Mouse (Mus musculus) hindbrain, embryonic 15.5 days (tissue): Measurements from ENCODE around the gene Rbbp5. TPM values are rescaled to one million over a fixed set of nuclear protein-coding genes. Genes with fewer than 3 reads are reported as not detected.
A peak's percentile ranks its signal among the peaks of the same experiment; 100 is the strongest.

ENCODE experiments used
- ATAC-seq: fragments of 200-750 bp; cut with Nextera tagmentation; 2 replicates; pipeline ENCODE4 v1.8.0; 2017; ENCODE audit warnings: low read depth, moderate number of reproducible peaks, moderate TSS enrichment; ENCODE audit not compliant: low FRiP score
- H3K27ac ChIP-seq: fragments of 300-500 bp; sonication (generic); replicated peaks from 2 replicates; pipeline ENCODE4 v1.5.1; 2015; ENCODE audit warnings: mild to moderate bottlenecking, inconsistent platforms
- H3K27me3 ChIP-seq: fragments of 300-500 bp; sonication (generic); 2 replicates; pipeline ENCODE4 v1.6.1; 2015; ENCODE audit warnings: control low read depth, inconsistent platforms
- H3K36me3 ChIP-seq: fragments of 300-500 bp; sonication (generic); 2 replicates; pipeline ENCODE4 v1.6.1; 2015; ENCODE audit warnings: control low read depth, inconsistent platforms
- H3K4me1 ChIP-seq: fragments of 300-500 bp; sonication (generic); replicated peaks from 2 replicates; pipeline ENCODE4 v1.6.1; 2015; ENCODE audit warnings: control low read depth, inconsistent platforms
- H3K4me2 ChIP-seq: fragments of 300-500 bp; sonication (generic); 2 replicates; pipeline ENCODE4 v1.6.1; 2015; ENCODE audit warnings: moderate library complexity, mild to moderate bottlenecking, inconsistent platforms
- H3K4me3 ChIP-seq: fragments of 300-500 bp; sonication (generic); 2 replicates; pipeline ENCODE4 v1.5.1; 2015; ENCODE audit warnings: mild to moderate bottlenecking, inconsistent platforms
- H3K9ac ChIP-seq: fragments of 300-500 bp; sonication (generic); 2 replicates; pipeline ENCODE4 v1.6.1; 2015; ENCODE audit warnings: inconsistent platforms
- H3K9me3 ChIP-seq: fragments of 300-500 bp; sonication (generic); 2 replicates; pipeline ENCODE4 v1.6.1; 2016; ENCODE audit warnings: control low read depth, inconsistent platforms
- WGBS: fragments of 180-500 bp; shearing (Covaris S2); methylation state at CpG from one replicate; pipeline ENCODE4 v1.1.7; 2015; 5-methylcytosine and 5-hydroxymethylcytosine counted together
- polyA plus RNA-seq: library from polyadenylated mRNA; unstranded; fragments of >200 nt; fragmentation: Nextera tagmentation; extraction: Ambion mirVana; gene quantifications from 2 replicates; pipeline ENCODE4 v1.2.1, GENCODE M21; 2015

Gene Rbbp5
- polyA plus RNA-seq, 1 experiment from 2014 or later = 43.8 TPM

DNA sequence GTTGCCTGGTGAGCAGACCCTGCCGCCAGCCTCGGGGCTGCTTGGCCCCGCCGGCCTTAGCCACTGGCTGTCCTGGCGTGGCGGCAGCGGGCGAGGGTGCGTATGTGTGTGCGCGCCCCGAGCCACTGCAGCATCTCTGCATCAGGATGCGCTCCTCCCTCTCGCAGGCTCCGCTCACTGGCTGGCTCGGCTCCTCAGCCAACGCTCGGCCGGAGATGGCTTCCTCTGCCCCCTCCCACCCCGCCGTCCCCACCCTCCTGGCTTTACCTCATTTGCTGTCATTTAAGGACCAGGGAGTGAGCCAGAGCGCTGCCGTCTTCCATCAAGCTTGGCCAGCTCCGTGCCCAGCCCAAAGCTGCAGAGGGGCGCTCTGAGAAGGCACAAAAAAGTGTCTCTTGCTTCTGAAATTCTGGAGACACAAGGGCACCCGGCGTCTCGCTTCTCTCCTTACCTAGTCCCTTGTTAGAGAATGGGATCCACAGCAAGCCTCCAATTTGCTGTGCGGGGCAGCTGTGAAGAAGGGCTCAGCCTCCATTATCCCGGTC is 65.7 kb downstream of the Rbbp5 start, which contains the start of gene Cntn2:
TSS of gene Cntn2 (minus strand) at position 495 of the 545 bp plus-strand sequence.
- H3K9ac ChIP-seq = peak within 1 kb of the TSS; percentile 61
- no peaks in the 10 kb centered on the region for H3K27me3 ChIP-seq
- H3K4me3 ChIP-seq = peak within 1 kb of the TSS; percentile 51
- peaks cover 41% of the 10 kb centered on the region for H3K4me1 ChIP-seq
- WGBS = under 1% methylated on average over 30 of the region's 30 CpGs
- H3K27ac ChIP-seq = peak within 1 kb of the TSS; percentile 86
- H3K9me3 ChIP-seq = no peaks in the 10 kb centered on the region
- H3K4me2 ChIP-seq = peak within 1 kb of the TSS; percentile 77
- H3K36me3 ChIP-seq = no peaks in the 10 kb centered on the region
- ATAC-seq = peak; percentile 91

DNA sequence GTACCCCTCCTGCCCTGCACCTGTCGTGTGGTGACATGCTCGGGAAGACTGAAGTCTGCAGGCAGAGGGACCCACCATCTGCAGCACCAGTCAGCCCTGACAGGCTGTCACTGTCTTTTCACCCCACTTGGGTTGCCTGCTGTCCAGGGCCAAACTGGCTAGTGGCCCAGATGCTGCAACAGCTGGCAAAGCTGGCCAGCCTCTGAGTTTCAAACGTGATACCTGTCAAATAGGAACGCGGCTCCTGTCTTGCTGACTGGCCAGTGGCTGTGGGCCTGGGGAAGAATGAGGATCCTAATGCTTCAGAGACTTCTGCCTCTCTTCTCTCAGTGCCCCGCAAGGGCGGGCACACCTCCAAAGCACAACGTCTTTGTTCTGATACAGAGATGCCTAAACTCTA is 66.6 kb downstream of the Rbbp5 start:
- no peak for ATAC-seq
- Histone ChIP-seq H3K36me3 (no peaks in the 10 kb centered on the region), H3K9ac (no peak overlapping the region), H3K9me3 (no peaks in the 10 kb centered on the region), H3K4me3 (no peak overlapping the region), H3K4me1 (peaks cover 41% of the 10 kb centered on the region), H3K4me2 (peak overlapping the region; percentile 77; the same call in 1 of the 2 replicates), H3K27ac (peak overlapping the region; percentile 86; the same call in 1 of the 2 replicates), H3K27me3 (no peaks in the 10 kb centered on the region)
- WGBS = 51% methylated on average over 8 of the region's 8 CpGs

Other genes with a start within 250 kb of the Rbbp5 start
- gene Gm10188, start 247.6 kb upstream of the Rbbp5 start, polyA plus RNA-seq = 0.25 and 0.68 TPM in 2 replicates
- 8.7 and 9.5 TPM in 2 replicates for gene Klhdc8a, start 178.7 kb upstream of the Rbbp5 start, polyA plus RNA-seq
- gene Nuak2, start 161.2 kb upstream of the Rbbp5 start, polyA plus RNA-seq = 12.9 and 24.2 TPM in 2 replicates
- gene Tmcc2, start 86.1 kb upstream of the Rbbp5 start, polyA plus RNA-seq = 38.1 and 41.4 TPM in 2 replicates
- 8.6 and 9.9 TPM in 2 replicates for gene Dstyk, start 59.8 kb upstream of the Rbbp5 start, polyA plus RNA-seq
- 0.85 and 1.1 TPM in 2 replicates for gene Tmem81, start 28.9 kb downstream of the Rbbp5 start, polyA plus RNA-seq
- 28.2 and 47.0 TPM in 2 replicates for gene Cntn2, start 65.9 kb downstream of the Rbbp5 start, polyA plus RNA-seq